Mouse (Mus musculus): ENCODE measurements around the gene Tdp2. TPM values are rescaled to one million over a fixed set of nuclear protein-coding genes. Genes with fewer than 3 reads are reported as not detected.

The Tdp2 gene
- polyA plus RNA-seq, 1 experiment from 2014 or later, result 55.4 TPM

- H3K27me3 ChIP-seq (replicated peaks; ENCODE audit: control insufficient read depth, insufficient read depth, low read length), result no peaks in the 10 kb centered on the region
- no peaks in the 10 kb centered on the region for H3K9me3 ChIP-seq (ENCODE audit: control insufficient read depth, low read length)
- no peaks in the 10 kb centered on the region for H3K4me1 ChIP-seq (replicated peaks; ENCODE audit: control insufficient read depth, insufficient read depth, low read length)
- H3K4me3 ChIP-seq (ENCODE audit: low read depth, low read length), result no peak overlapping the region
- no peak overlapping the region for H3K27ac ChIP-seq (ENCODE audit: low read depth, low read length)
- H3K9ac ChIP-seq (ENCODE audit: low read depth, low read length), result no peak overlapping the region
- DNase-seq (ENCODE audit: low spot score), result no peak
- ATAC-seq (replicated peaks; ENCODE audit: low FRiP score), result peak; percentile 69
- no peak overlapping the region for H3K4me2 ChIP-seq
- 63% methylated on average over 4 of the region's 4 CpGs for WGBS
- H3K36me3 ChIP-seq (ENCODE audit: control insufficient read depth, insufficient read depth, low read length), result peaks cover 18% of the 10 kb centered on the region
Observed at GRCm38 (mm10) chr13:24816125-24817092, 15.1 kb upstream of the Tdp2 start.

GRCm38 (mm10) chr13:24819931-24820330 lies 11.5 kb upstream of the Tdp2 start:
- WGBS, result 83% methylated on average over 1 of the region's 1 CpGs
- H3K4me2 ChIP-seq, result no peak overlapping the region
- H3K4me3 ChIP-seq (ENCODE audit: low read depth, low read length), result no peak overlapping the region
- H3K27ac ChIP-seq (ENCODE audit: low read depth, low read length), result no peak overlapping the region
- H3K9me3 ChIP-seq (ENCODE audit: control insufficient read depth, low read length), result no peaks in the 10 kb centered on the region
- no peaks in the 10 kb centered on the region for H3K4me1 ChIP-seq (replicated peaks; ENCODE audit: control insufficient read depth, insufficient read depth, low read length)
- H3K9ac ChIP-seq (ENCODE audit: low read depth, low read length), result no peak overlapping the region
- ATAC-seq (replicated peaks; ENCODE audit: low FRiP score) (no peak), DNase-seq (ENCODE audit: low spot score) (no peak)
- no peaks in the 10 kb centered on the region for H3K27me3 ChIP-seq (replicated peaks; ENCODE audit: control insufficient read depth, insufficient read depth, low read length)
- no peaks in the 10 kb centered on the region for H3K36me3 ChIP-seq (ENCODE audit: control insufficient read depth, insufficient read depth, low read length)

GRCm38 (mm10) chr13:24822663-24823343 lies 8.7 kb upstream of the Tdp2 start:
- no peaks in the 10 kb centered on the region for H3K27me3 ChIP-seq (replicated peaks; ENCODE audit: control insufficient read depth, insufficient read depth, low read length)
- H3K4me3 ChIP-seq (ENCODE audit: low read depth, low read length), result no peak overlapping the region
- WGBS, result 86% methylated on average over 16 of the region's 16 CpGs
- no peaks in the 10 kb centered on the region for H3K9me3 ChIP-seq (ENCODE audit: control insufficient read depth, low read length)
- no peak overlapping the region for H3K9ac ChIP-seq (ENCODE audit: low read depth, low read length)
- H3K27ac ChIP-seq (ENCODE audit: low read depth, low read length), result no peak overlapping the region
- H3K4me1 ChIP-seq (replicated peaks; ENCODE audit: control insufficient read depth, insufficient read depth, low read length), result no peaks in the 10 kb centered on the region
- ATAC-seq (replicated peaks; ENCODE audit: low FRiP score) (no peak), DNase-seq (ENCODE audit: low spot score) (no peak)
- no peak overlapping the region for H3K4me2 ChIP-seq
- no peaks in the 10 kb centered on the region for H3K36me3 ChIP-seq (ENCODE audit: control insufficient read depth, insufficient read depth, low read length)

- H3K4me2 ChIP-seq, result no peak overlapping the region
- no peaks in the 10 kb centered on the region for H3K9me3 ChIP-seq (ENCODE audit: control insufficient read depth, low read length)
- H3K4me1 ChIP-seq (replicated peaks; ENCODE audit: control insufficient read depth, insufficient read depth, low read length), result no peaks in the 10 kb centered on the region
- no peak for ATAC-seq (replicated peaks; ENCODE audit: low FRiP score)
- H3K27me3 ChIP-seq (replicated peaks; ENCODE audit: control insufficient read depth, insufficient read depth, low read length), result no peaks in the 10 kb centered on the region
- WGBS, result 92% methylated on average over 4 of the region's 4 CpGs
- no peak overlapping the region for H3K9ac ChIP-seq (ENCODE audit: low read depth, low read length)
- H3K36me3 ChIP-seq (ENCODE audit: control insufficient read depth, insufficient read depth, low read length), result no peaks in the 10 kb centered on the region
- DNase-seq (ENCODE audit: low spot score), result no peak
- H3K27ac ChIP-seq (ENCODE audit: low read depth, low read length), result no peak overlapping the region
- no peak overlapping the region for H3K4me3 ChIP-seq (ENCODE audit: low read depth, low read length)
Observed at GRCm38 (mm10) chr13:24824647-24825046, 6.8 kb upstream of the Tdp2 start.

GRCm38 (mm10) chr13:24825587-24825986 lies 5.9 kb upstream of the Tdp2 start:
- Histone ChIP-seq H3K9me3 (ENCODE audit: control insufficient read depth, low read length) (no peaks in the 10 kb centered on the region), H3K4me1 (replicated peaks; ENCODE audit: control insufficient read depth, insufficient read depth, low read length) (no peaks in the 10 kb centered on the region; the same call in 1 of the 2 replicates), H3K9ac (ENCODE audit: low read depth, low read length) (no peak overlapping the region), H3K36me3 (ENCODE audit: control insufficient read depth, insufficient read depth, low read length) (no peaks in the 10 kb centered on the region), H3K4me2 (no peak overlapping the region), H3K4me3 (ENCODE audit: low read depth, low read length) (no peak overlapping the region), H3K27me3 (replicated peaks; ENCODE audit: control insufficient read depth, insufficient read depth, low read length) (no peaks in the 10 kb centered on the region), H3K27ac (ENCODE audit: low read depth, low read length) (no peak overlapping the region)
- ATAC-seq (replicated peaks; ENCODE audit: low FRiP score) (no peak), DNase-seq (ENCODE audit: low spot score) (no peak)
- WGBS, result 88% methylated on average over 4 of the region's 4 CpGs

- H3K36me3 ChIP-seq (ENCODE audit: control insufficient read depth, insufficient read depth, low read length), result no peaks in the 10 kb centered on the region
- no peak overlapping the region for H3K4me2 ChIP-seq
- no peak for ATAC-seq (replicated peaks; ENCODE audit: low FRiP score)
- H3K27me3 ChIP-seq (replicated peaks; ENCODE audit: control insufficient read depth, insufficient read depth, low read length), result no peaks in the 10 kb centered on the region
- 80% methylated on average over 7 of the region's 7 CpGs for WGBS
- no peaks in the 10 kb centered on the region; the same call in 1 of the 2 replicates for H3K4me1 ChIP-seq (replicated peaks; ENCODE audit: control insufficient read depth, insufficient read depth, low read length)
- no peak overlapping the region for H3K27ac ChIP-seq (ENCODE audit: low read depth, low read length)
- DNase-seq (ENCODE audit: low spot score), result no peak
- no peak overlapping the region for H3K4me3 ChIP-seq (ENCODE audit: low read depth, low read length)
- no peak overlapping the region for H3K9ac ChIP-seq (ENCODE audit: low read depth, low read length)
- H3K9me3 ChIP-seq (ENCODE audit: control insufficient read depth, low read length), result no peaks in the 10 kb centered on the region
Observed at GRCm38 (mm10) chr13:24826116-24826515, 5.4 kb upstream of the Tdp2 start.

GRCm38 (mm10) chr13:24830756-24831352 lies 625 bp upstream of the Tdp2 start:
- ATAC-seq (replicated peaks; ENCODE audit: low FRiP score) (no peak; the same call in 1 of the 2 replicates), DNase-seq (ENCODE audit: low spot score) (peak; percentile 48)
- Histone ChIP-seq H3K27ac (ENCODE audit: low read depth, low read length) (peak overlapping the region; percentile 92), H3K4me3 (ENCODE audit: low read depth, low read length) (peak overlapping the region; percentile 97), H3K27me3 (replicated peaks; ENCODE audit: control insufficient read depth, insufficient read depth, low read length) (no peaks in the 10 kb centered on the region), H3K4me1 (replicated peaks; ENCODE audit: control insufficient read depth, insufficient read depth, low read length) (peaks cover 12% of the 10 kb centered on the region; the same call in 1 of the 2 replicates), H3K4me2 (peak overlapping the region; percentile 88), H3K36me3 (ENCODE audit: control insufficient read depth, insufficient read depth, low read length) (no peaks in the 10 kb centered on the region), H3K9ac (ENCODE audit: low read depth, low read length) (peak overlapping the region; percentile 96), H3K9me3 (ENCODE audit: control insufficient read depth, low read length) (no peaks in the 10 kb centered on the region)
- 4% methylated on average over 20 of the region's 20 CpGs for WGBS

- 4% methylated on average over 21 of the region's 21 CpGs for WGBS
- H3K27me3 ChIP-seq (replicated peaks; ENCODE audit: control insufficient read depth, insufficient read depth, low read length), result no peaks in the 10 kb centered on the region
- peaks cover 14% of the 10 kb centered on the region; the same call in 1 of the 2 replicates for H3K4me1 ChIP-seq (replicated peaks; ENCODE audit: control insufficient read depth, insufficient read depth, low read length)
- peak overlapping the region; percentile 88 for H3K4me2 ChIP-seq
- peak overlapping the region; percentile 96 for H3K9ac ChIP-seq (ENCODE audit: low read depth, low read length)
- ATAC-seq (replicated peaks; ENCODE audit: low FRiP score) (no peak; the same call in 1 of the 2 replicates), DNase-seq (ENCODE audit: low spot score) (no peak)
- peaks cover 3% of the 10 kb centered on the region; the same call in 1 of the 2 replicates for H3K36me3 ChIP-seq (ENCODE audit: control insufficient read depth, insufficient read depth, low read length)
- peak overlapping the region; percentile 92 for H3K27ac ChIP-seq (ENCODE audit: low read depth, low read length)
- peak overlapping the region; percentile 97 for H3K4me3 ChIP-seq (ENCODE audit: low read depth, low read length)
- no peaks in the 10 kb centered on the region for H3K9me3 ChIP-seq (ENCODE audit: control insufficient read depth, low read length)
Observed at GRCm38 (mm10) chr13:24832131-24832810, 792 bp downstream of the Tdp2 start.
